Mouse (Mus musculus) neural tube, embryonic 10.5 days (tissue): Measurements from ENCODE around the gene Olfr532.
"Not testable (repeated sequence)": the region's sequence is repeated elsewhere in the genome, so short reads cannot be mapped to it uniquely, and the experiment has no call there.

Source experiments
- DNase-seq: peaks from one replicate; pipeline ENCODE4 v3.0.0-alpha.2; 2017; ENCODE audit warnings: low spot score; ENCODE audit errors: extremely low spot score

Olfr532 gene

DNA sequence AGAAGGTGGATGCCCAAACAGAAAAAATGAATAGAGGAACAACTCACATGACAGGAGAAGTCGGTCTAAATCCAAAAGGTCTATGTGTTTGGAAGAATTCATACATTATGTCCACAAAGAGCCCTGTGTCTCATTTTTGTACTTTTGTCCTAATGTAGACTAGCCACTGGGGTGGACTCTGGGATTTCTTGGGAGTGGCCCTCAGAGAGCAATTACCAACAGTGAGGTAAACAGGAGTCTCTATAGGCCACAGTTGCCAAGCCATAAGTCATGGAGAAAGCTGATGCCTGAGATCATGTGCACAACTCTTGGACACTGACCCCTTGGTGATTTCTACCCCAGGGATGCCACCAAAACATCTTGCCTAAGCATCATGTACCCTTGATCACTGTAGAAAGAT, at the start of gene Olfr532:
Olfr532 (minus strand) TSS at position 101 of the 400 bp plus-strand sequence.
- no peak for DNase-seq

DNA sequence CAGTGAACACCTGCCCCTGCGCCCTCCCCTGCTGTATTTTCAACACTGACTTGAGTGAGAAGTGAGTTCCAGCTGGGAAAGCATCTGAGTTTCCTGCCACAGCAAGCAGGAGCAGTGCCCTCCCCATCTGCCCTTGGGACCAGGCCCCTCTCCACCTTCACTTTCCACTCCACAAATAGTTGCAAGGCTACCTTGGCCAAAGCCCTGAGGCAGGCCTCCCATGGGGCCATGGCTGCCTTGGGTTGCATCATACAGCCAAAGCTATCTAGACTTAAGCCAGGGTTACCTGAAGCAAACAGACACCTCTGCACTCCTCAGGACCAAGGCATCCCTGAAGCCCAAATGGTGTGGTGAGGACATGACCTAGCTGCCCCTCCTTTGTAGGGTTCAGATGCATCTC, 41.6 kb upstream of the Olfr532 start, which contains the start of gene Olfr533:
Olfr533 (plus strand) TSS at position 301 of the 400 bp plus-strand sequence.
- DNase-seq = not testable (repeated sequence)

DNA sequence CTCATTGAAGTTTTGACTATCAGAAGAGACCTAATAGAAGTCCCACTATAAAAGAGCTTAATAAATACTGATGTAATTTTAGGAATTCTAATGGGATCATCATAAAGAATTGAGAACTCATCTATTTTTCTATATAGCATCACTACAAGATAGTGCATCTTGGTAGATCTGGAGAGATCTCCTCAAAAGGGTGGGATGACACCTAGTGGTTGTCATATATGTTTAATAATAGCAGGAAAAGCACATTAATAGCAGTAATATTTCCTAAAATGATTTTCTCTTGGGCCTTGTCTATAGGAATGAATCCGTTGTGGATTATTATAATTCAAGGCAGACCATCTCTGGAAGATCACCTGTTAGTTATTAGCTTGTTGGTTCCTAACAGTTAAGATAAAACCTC, 21.7 kb upstream of the Olfr532 start:
- no peak for DNase-seq

DNA sequence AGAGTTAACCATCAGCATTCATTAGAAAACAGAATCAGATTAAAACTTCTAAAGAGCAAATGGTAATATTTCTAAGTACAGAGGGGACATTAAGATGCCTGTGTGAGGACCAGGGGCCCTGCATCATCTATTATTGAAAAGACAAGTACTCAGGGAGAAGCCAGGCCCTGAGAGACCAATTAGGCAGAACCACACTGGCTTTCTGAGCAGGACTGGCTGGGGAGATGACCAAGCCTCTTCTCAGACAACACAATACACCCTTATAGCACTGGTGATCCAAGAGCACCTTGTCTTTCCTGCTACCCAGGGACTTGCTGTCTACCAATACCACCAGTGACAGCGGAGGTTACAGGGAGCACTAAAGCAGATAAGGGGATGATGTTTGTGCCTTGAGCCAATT, 18.6 kb downstream of the Olfr532 start, which contains the start of gene Olfr531:
Olfr531 (minus strand) TSS at position 101 of the 400 bp plus-strand sequence.
- no peak for DNase-seq

DNA sequence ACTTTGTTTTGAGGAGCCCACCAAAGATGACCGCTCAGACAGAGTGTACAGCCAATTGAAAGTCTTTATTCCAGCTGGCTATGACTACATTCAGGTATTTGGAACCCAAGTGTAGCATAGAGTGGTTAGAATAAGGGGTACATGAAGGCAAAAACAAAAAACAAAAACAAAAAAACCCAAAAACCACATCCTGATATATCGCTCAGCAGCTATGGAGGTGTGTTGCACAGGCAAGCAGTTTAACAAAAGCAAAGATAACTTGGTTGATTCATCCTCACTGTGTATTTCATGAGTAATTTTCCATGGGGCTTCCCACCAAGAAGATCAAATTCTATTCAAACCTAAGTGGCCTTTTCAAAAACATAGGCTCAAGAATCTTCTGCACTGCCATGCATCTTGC, 44.5 kb downstream of the Olfr532 start:
- DNase-seq = no peak

DNA sequence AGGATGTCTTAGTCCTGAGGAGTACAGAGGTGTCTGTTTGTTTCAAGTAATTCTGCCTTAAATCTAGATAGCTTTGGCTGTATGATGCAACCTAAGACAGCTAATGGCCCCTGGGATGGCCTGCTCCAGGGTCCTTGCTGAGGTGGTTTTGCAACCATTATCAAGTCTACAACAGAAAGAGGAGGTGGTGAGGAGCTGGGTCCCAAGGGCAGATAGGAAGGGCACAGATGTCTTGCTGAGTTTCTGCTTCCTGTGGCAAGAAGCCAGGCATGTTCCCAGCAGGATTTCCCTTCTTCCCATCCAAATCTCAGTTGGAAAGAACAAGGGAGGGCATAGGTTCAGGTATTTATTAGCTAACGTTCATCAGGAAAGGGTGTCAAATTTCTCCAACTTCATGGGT, 45.2 kb downstream of the Olfr532 start, which contains the start of gene Olfr530:
Olfr530 (minus strand) TSS at position 101 of the 400 bp plus-strand sequence.
- DNase-seq = no peak

DNA sequence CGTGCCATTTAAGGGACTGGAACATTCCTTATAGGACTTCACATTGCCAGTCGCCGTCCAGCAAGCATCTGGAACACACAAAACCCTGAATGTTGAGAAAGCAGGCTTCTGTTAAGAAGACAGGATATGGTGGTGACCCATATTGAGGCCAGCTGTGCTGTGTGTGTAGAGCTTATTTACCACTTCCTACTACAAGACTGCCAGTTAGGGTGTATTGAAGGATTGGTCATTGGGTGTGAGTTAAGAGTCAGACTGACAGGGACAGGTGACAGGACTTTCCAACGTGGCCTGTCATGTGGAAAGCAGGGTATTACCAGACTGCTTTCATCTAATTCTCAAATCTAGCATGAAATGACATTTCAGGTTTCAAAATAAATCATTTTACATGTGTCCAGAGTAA, 47.1 kb downstream of the Olfr532 start:
- DNase-seq = no peak
